Mouse (Mus musculus): Measurements from ENCODE around the gene Lactb. TPM values are rescaled to one million over a fixed set of nuclear protein-coding genes. Genes with fewer than 3 reads are reported as not detected.

Gene Lactb
- polyA plus RNA-seq, 1 experiment from 2014 or later = 16.0 TPM

DNA sequence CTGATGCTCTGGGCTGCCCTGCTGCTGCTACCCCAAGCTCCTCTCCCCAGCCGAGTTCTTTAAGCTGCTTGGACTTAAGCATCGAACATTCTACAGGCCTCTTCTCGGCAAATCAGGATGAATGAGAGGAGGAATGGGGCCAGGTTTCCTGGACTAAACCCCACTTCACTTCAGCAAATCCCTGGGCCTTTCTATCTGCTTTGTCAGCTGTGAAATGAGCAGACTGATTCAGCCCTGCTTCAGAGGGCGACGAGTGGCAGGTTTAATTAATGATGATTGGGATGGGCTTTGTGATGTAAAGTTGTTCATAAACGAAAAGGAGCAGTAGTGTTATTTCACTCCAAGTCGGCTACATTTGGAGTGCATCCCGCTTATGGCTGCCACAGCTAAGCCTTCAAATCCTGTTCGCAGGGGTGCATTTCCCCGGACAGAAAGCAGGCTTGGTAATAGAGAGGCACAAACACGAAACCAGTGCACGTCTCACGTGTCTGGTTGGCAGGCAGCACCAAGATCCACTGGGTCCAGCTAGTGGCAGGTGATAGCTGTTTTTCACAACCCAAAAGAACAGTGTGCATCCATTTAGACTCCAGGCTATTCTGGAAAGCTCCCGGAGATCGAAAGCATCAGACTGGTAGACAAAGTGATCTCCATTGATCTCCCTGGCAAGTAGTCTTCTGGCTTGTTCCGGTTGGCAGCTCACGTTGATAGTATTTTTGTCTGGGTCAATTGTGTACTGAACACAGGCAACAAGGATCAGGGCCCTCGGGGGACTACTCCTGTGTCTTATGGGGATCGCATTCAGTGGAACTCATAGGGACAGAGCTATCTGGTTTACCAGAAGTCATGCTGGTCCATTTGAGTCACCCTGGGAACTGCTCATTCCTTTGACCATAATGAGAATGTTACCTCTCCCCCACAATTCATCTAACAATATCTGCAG lies 41.1 kb downstream of the Lactb start:
- H3K4me2 ChIP-seq (replicated peaks; ENCODE audit: low read depth, low read length) = no peak overlapping the region
- H3K27me3 ChIP-seq (ENCODE audit: insufficient read depth, low read length) = no peaks in the 10 kb centered on the region
- no peaks in the 10 kb centered on the region for H3K36me3 ChIP-seq (ENCODE audit: insufficient read depth, low read length)
- no peak for ATAC-seq (ENCODE audit: low FRiP score, low TSS enrichment)
- WGBS = 68% methylated on average over 19 of the region's 19 CpGs
- no peaks in the 10 kb centered on the region for H3K9me3 ChIP-seq (ENCODE audit: low read length)
- H3K4me1 ChIP-seq (ENCODE audit: insufficient read depth, low read length) = no peaks in the 10 kb centered on the region
- H3K27ac ChIP-seq (ENCODE audit: low read length) = no peak overlapping the region
- H3K9ac ChIP-seq (replicated peaks; ENCODE audit: low read length) = no peak overlapping the region
- H3K4me3 ChIP-seq (ENCODE audit: low read length) = no peak overlapping the region

DNA sequence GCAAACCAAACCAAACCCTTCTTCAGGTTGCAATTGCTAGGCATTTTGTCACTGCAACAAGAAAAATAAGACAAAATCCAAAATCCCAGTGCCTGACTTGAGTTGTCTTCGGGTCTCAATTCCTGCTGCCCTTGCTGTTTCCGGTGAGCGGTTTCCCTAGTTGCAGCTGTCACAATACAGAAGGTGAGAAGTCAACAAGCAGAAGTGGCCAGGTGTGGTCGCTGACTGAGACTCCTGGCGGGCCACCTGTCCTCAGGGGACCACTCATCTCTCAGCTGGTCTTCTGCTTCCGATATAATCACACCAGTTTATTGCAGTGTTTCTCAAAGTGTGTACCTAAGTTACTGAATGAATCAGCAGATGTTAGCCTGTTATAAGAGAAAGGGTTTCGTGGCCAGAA lies 44.9 kb downstream of the Lactb start:
- no peaks in the 10 kb centered on the region for H3K36me3 ChIP-seq (ENCODE audit: insufficient read depth, low read length)
- H3K27ac ChIP-seq (ENCODE audit: low read length) = no peak overlapping the region
- WGBS = 58% methylated on average over 7 of the region's 7 CpGs
- no peak for ATAC-seq (ENCODE audit: low FRiP score, low TSS enrichment)
- no peaks in the 10 kb centered on the region for H3K27me3 ChIP-seq (ENCODE audit: insufficient read depth, low read length)
- H3K4me2 ChIP-seq (replicated peaks; ENCODE audit: low read depth, low read length) = no peak overlapping the region
- H3K9me3 ChIP-seq (ENCODE audit: low read length) = no peaks in the 10 kb centered on the region
- H3K4me1 ChIP-seq (ENCODE audit: insufficient read depth, low read length) = no peaks in the 10 kb centered on the region
- no peak overlapping the region for H3K4me3 ChIP-seq (ENCODE audit: low read length)
- no peak overlapping the region for H3K9ac ChIP-seq (replicated peaks; ENCODE audit: low read length)

DNA sequence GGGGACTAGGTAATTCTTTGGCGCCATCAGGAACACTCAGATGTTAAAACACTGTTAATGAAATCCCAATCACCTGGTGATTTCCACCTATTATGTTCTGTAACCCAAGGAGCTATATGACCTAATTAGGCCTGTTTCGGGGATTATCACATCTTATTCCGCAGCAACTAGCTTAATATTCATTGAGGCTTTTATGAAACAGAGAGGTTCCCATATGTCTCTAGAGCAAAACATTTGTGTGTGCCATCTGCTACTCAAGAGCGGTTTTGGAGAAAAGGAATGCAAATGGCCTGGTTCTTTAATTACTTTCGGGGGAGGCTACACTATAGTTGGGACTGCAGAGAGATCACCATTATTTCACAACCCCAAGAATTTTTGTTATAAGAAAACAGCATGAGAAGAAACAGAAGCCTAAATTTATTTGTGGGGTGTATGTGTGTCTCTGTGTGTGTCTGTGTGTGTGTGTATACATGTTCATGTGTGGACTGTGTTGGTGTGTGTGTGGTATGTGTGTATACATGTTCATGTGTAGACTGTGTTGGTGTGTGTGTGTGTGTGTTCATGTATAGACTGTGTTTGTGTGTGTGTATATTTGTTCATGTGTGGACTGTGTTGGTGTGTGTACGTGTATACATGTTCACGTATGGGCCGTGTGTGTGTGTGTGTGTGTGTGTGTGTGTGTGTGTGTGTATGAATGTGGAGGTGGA lies 47.4 kb downstream of the Lactb start:
- no peak overlapping the region for H3K9ac ChIP-seq (replicated peaks; ENCODE audit: low read length)
- WGBS = 88% methylated on average over 8 of the region's 8 CpGs
- H3K36me3 ChIP-seq (ENCODE audit: insufficient read depth, low read length) = no peaks in the 10 kb centered on the region
- H3K27me3 ChIP-seq (ENCODE audit: insufficient read depth, low read length) = no peaks in the 10 kb centered on the region
- ATAC-seq (ENCODE audit: low FRiP score, low TSS enrichment) = no peak
- H3K4me3 ChIP-seq (ENCODE audit: low read length) = no peak overlapping the region
- H3K27ac ChIP-seq (ENCODE audit: low read length) = no peak overlapping the region
- H3K4me1 ChIP-seq (ENCODE audit: insufficient read depth, low read length) = no peaks in the 10 kb centered on the region
- H3K9me3 ChIP-seq (ENCODE audit: low read length) = no peaks in the 10 kb centered on the region
- no peak overlapping the region for H3K4me2 ChIP-seq (replicated peaks; ENCODE audit: low read depth, low read length)

DNA sequence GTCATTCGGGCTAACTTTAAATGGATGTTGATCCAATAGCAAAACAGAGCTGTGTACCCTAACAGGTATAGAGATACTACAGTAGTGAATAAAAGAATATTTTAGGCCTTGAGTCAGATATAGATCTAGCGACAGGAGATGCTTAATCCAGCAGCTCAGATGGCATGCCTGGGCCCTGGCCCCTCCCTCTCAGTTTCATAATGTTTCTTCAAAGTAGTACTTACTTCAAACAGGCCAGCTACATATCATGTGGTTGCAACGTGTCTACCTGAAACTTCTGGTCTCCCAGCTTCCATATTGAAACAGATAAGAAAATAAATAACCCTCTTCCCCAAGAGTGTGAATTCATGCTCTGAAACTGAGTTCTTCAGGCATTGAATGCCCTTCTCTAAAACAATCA lies 49.4 kb downstream of the Lactb start:
- H3K27ac ChIP-seq (ENCODE audit: low read length) = no peak overlapping the region
- H3K36me3 ChIP-seq (ENCODE audit: insufficient read depth, low read length) = no peaks in the 10 kb centered on the region
- WGBS = 75% methylated on average over 3 of the region's 3 CpGs

GRCm38 (mm10) chr9:66922076-66922475 lies 53.2 kb downstream of the Lactb start:
- peaks cover 14% of the 10 kb centered on the region for H3K4me1 ChIP-seq (ENCODE audit: insufficient read depth, low read length)
- H3K4me2 ChIP-seq (replicated peaks; ENCODE audit: low read depth, low read length) = no peak overlapping the region
- no peak overlapping the region for H3K9ac ChIP-seq (replicated peaks; ENCODE audit: low read length)
- 97% methylated on average over 1 of the region's 1 CpGs for WGBS
- H3K27me3 ChIP-seq (ENCODE audit: insufficient read depth, low read length) = no peaks in the 10 kb centered on the region
- no peak overlapping the region for H3K27ac ChIP-seq (ENCODE audit: low read length)
- H3K36me3 ChIP-seq (ENCODE audit: insufficient read depth, low read length) = no peaks in the 10 kb centered on the region
- ATAC-seq (ENCODE audit: low FRiP score, low TSS enrichment) = no peak
- H3K9me3 ChIP-seq (ENCODE audit: low read length) = no peaks in the 10 kb centered on the region
- no peak overlapping the region for H3K4me3 ChIP-seq (ENCODE audit: low read length)

More for the DNA sequence above, 49.4 kb downstream of the Lactb start:
- Histone ChIP-seq H3K27me3 (ENCODE audit: insufficient read depth, low read length) (no peaks in the 10 kb centered on the region), H3K4me3 (ENCODE audit: low read length) (no peak overlapping the region), H3K4me1 (ENCODE audit: insufficient read depth, low read length) (0 out of 2 replicates have a peak, but pooled peaks cover 1% of the 10 kb centered on the region), H3K9me3 (ENCODE audit: low read length) (no peaks in the 10 kb centered on the region), H3K4me2 (replicated peaks; ENCODE audit: low read depth, low read length) (no peak overlapping the region), H3K9ac (replicated peaks; ENCODE audit: low read length) (no peak overlapping the region)
- no peak for ATAC-seq (ENCODE audit: low FRiP score, low TSS enrichment)

GRCm38 (mm10) chr9:66920488-66921279 lies 54.6 kb downstream of the Lactb start:
- H3K4me1 ChIP-seq (ENCODE audit: insufficient read depth, low read length) = peaks cover 20% of the 10 kb centered on the region
- no peaks in the 10 kb centered on the region for H3K27me3 ChIP-seq (ENCODE audit: insufficient read depth, low read length)
- 0 out of 2 replicates have a peak overlapping the region, but pooled peaks have one; percentile 10 for H3K4me3 ChIP-seq (ENCODE audit: low read length)
- no peak overlapping the region for H3K27ac ChIP-seq (ENCODE audit: low read length)
- 2% methylated on average over 6 of the region's 6 CpGs for WGBS
- H3K4me2 ChIP-seq (replicated peaks; ENCODE audit: low read depth, low read length) = peak overlapping the region; percentile 93
- H3K9me3 ChIP-seq (ENCODE audit: low read length) = no peaks in the 10 kb centered on the region
- H3K36me3 ChIP-seq (ENCODE audit: insufficient read depth, low read length) = no peaks in the 10 kb centered on the region
- ATAC-seq (ENCODE audit: low FRiP score, low TSS enrichment) = no peak
- H3K9ac ChIP-seq (replicated peaks; ENCODE audit: low read length) = no peak overlapping the region

DNA sequence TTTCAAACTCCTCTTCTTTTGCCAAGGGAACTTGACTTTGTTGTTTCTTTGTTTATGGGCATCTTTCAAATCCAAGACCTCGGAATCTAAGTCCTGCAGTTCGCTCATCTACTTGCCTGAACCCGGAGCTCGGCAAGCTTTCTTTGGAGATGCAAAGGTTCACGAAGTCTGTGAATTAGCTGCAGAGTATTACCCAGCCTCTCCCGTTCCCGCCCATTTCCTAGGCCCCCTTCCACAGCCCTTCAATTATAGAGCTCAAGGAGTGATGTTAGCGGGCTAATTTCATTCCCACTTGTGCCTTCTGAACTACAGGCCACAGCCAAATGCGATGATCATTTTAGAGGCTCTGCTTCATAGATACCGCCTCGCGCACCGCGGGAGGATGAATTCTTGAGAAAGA lies 55.3 kb downstream of the Lactb start:
- Histone ChIP-seq H3K4me3 (ENCODE audit: low read length) (peak overlapping the region; percentile 99), H3K9ac (replicated peaks; ENCODE audit: low read length) (peak overlapping the region; percentile 62)

GRCm38 (mm10) chr9:66919382-66919971 lies 55.8 kb downstream of the Lactb start, which contains the start of gene Rab8b:
Gene Rab8b (minus strand): TSS chr9:66919687.
- H3K36me3 ChIP-seq (ENCODE audit: insufficient read depth, low read length) = no peaks in the 10 kb centered on the region
- H3K4me1 ChIP-seq (ENCODE audit: insufficient read depth, low read length) = peaks cover 20% of the 10 kb centered on the region
- peak within 1 kb of the TSS; percentile 86 for H3K9ac ChIP-seq (replicated peaks; ENCODE audit: low read length)
- peak within 1 kb of the TSS; percentile 93 for H3K4me2 ChIP-seq (replicated peaks; ENCODE audit: low read depth, low read length)
- H3K27ac ChIP-seq (ENCODE audit: low read length) = peak within 1 kb of the TSS; percentile 82
- WGBS = under 1% methylated on average over 48 of the region's 49 CpGs
- H3K9me3 ChIP-seq (ENCODE audit: low read length) = no peaks in the 10 kb centered on the region
- ATAC-seq (ENCODE audit: low FRiP score, low TSS enrichment) = peak; percentile 99
- peak within 1 kb of the TSS; percentile 99 for H3K4me3 ChIP-seq (ENCODE audit: low read length)
- H3K27me3 ChIP-seq (ENCODE audit: insufficient read depth, low read length) = no peaks in the 10 kb centered on the region

More for the DNA sequence above, 55.3 kb downstream of the Lactb start:
- H3K27ac ChIP-seq (ENCODE audit: low read length) = peak overlapping the region; percentile 72
- ATAC-seq (ENCODE audit: low FRiP score, low TSS enrichment) = peak; percentile 56; the same call in 1 of the 2 replicates
- WGBS = 0% methylated on average over 14 of the region's 14 CpGs
- peak overlapping the region; percentile 93 for H3K4me2 ChIP-seq (replicated peaks; ENCODE audit: low read depth, low read length)
- no peaks in the 10 kb centered on the region for H3K36me3 ChIP-seq (ENCODE audit: insufficient read depth, low read length)
- H3K27me3 ChIP-seq (ENCODE audit: insufficient read depth, low read length) = no peaks in the 10 kb centered on the region
- no peaks in the 10 kb centered on the region for H3K9me3 ChIP-seq (ENCODE audit: low read length)
- peaks cover 20% of the 10 kb centered on the region for H3K4me1 ChIP-seq (ENCODE audit: insufficient read depth, low read length)

DNA sequence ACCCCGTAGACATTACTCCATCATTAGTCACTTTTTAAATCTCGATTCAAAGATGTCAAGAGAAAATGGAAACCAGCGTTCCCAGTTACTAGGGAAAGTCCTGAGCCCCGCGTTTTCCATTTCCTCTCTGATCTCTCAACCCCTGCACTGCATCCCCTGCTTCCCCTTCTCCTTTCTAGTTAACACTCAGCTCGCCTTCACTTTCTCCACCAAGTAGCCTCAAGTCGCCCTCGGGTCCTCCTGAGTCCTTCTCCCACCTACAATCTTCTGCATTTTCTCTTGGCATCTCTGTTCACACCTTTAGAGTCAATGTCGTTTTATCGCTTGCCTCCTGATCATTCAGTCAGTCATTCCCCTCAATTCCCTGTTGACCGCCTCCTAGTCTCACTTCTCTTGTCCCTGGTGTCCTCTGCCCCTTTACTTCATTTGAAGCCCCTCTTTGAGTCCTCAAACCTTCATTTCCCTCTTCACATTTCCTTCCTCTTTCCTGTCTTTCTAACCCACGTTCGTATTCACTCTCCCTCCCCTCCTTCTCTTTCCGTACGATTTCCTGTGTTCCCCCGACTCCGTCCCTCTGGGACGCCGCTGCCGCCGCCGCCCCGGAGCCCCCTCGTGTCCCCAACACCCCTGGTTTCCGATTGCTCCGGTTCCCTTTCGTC lies 56.5 kb downstream of the Lactb start:
- Histone ChIP-seq H3K4me2 (replicated peaks; ENCODE audit: low read depth, low read length) (peak overlapping the region; percentile 93), H3K27me3 (ENCODE audit: insufficient read depth, low read length) (no peaks in the 10 kb centered on the region), H3K4me1 (ENCODE audit: insufficient read depth, low read length) (peaks cover 21% of the 10 kb centered on the region), H3K4me3 (ENCODE audit: low read length) (peak overlapping the region; percentile 99), H3K27ac (ENCODE audit: low read length) (peak overlapping the region; percentile 82), H3K36me3 (ENCODE audit: insufficient read depth, low read length) (no peaks in the 10 kb centered on the region), H3K9ac (replicated peaks; ENCODE audit: low read length) (peak overlapping the region; percentile 86), H3K9me3 (ENCODE audit: low read length) (no peaks in the 10 kb centered on the region)
- ATAC-seq (ENCODE audit: low FRiP score, low TSS enrichment) = no peak
- WGBS = 3% methylated on average over 27 of the region's 27 CpGs

Data from kidney, embryonic 16.5 days (tissue).